Mouse (Mus musculus): ENCODE measurements around the gene Pdxp. TPM values are rescaled to one million over a fixed set of nuclear protein-coding genes. Genes with fewer than 3 reads are reported as not detected.
"Not testable (repeated sequence)": the region's sequence is repeated elsewhere in the genome, so short reads cannot be mapped to it uniquely, and the experiment has no call there.

Gene Pdxp
- 1 to 10 TPM; 1.6 to 1.9 TPM for total RNA-seq (2021)
- long read RNA-seq, experiment 1, transcript Pdxp-201 (2 exons, 2,001 nt) = major isoform, 9 of 9 reads
- long read RNA-seq, experiment 1, partial matches to known transcripts = 0 of 9 reads
- long read RNA-seq, experiment 1, other reads (novel, unspliced or antisense) = 0 of 9 reads
- long read RNA-seq, experiment 2, partial matches to known transcripts = 0 of 4 reads
- long read RNA-seq, experiment 2, other reads (novel, unspliced or antisense) = 0 of 4 reads

GRCm38 (mm10) chr15:78913632-78914090, at the start of gene Pdxp:
Pdxp (plus strand) TSS chr15:78913919.
- intact Hi-C loops (cut with DNase I) = no loop called here
- DNase-seq = peak; percentile 93

- peak in 1 of 2 experiments; percentile 59 for DNase-seq
- intact Hi-C loops (cut with DNase I) = loop anchor here (2.0 to 5.0 kb wide), 2 partner anchors 16 to 246 kb away; no protein-coding TSS in a partner anchor
Observed at GRCm38 (mm10) chr15:78868398-78868797, 45.3 kb upstream of the Pdxp start.

DNA sequence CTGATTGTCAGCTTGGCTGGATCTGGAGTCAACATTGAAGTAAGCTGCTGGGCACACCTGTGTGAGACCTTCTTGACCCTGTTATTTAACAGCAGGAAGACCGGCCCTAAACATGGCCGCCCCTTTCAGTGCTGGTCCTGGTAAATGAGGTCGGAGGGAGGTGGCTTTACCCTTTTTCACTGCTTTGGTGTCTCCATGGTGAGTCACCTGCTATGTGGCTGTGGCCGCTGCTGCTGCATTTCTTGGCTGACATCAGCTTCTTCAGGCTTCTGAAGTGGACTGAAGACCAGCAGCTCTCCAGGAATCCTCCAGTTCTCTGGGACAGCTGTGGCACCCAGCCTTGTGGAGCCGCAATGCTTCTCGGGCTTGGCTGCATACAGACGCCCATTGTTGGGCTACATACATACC, 44.9 kb upstream of the Pdxp start:
- intact Hi-C loops (cut with DNase I) = loop anchor here (2.0 to 5.0 kb wide), 2 partner anchors 16 to 247 kb away; no protein-coding TSS in a partner anchor

DNA sequence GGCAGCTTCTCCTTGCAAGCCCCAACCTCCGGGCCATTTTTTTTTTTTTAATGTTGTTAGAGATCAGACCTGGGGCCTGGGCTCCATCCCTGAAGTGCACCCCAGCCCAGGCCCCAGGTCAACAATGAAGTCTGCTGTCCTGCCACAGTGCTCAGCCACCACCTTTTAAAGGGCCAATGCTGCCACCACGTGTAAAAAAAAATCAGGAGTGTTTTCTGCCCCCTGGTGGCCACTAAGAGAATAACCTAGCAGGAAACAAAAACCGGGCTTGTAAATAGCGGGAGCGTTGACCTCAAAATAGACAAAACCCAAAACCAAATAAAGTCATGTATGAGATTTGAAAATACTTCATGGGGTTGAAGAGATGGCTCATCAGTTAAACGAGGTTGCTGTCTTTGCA, 43.9 kb upstream of the Pdxp start:
- intact Hi-C loops (cut with DNase I) = loop anchor here (1.0 to 5.0 kb wide), 3 partner anchors 17 to 247 kb away; no protein-coding TSS in a partner anchor
- peak; percentile 62 to 68 for DNase-seq

More for the DNA sequence above, 44.9 kb upstream of the Pdxp start:
- no peak for DNase-seq

DNA sequence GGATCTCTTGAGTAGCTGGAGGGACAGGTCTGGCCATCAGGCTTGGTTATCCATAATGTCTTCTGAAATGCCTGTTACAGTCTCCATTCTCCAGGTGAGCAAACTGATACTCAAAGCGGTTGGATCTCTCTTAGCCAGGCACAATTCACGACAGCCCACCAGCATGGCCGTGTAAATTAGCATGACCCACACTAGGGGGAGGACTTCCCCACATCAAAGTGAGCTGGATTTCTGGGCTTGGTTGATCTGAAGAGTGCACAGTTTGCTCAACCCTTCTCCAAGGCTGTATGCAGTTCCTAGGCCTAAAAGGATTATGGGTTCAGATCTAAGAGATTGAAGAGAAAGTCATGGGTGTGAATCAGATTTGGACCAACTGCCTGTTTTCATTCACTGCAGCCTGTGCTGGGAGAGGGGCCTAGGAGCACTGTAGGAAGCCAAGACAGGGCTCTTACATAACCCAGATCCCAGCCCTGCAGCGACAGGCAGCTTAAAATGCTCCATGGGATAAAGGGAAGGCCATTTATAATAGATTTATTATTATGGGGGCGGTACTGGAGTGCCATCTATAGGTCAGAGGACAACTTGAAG, 41.6 kb upstream of the Pdxp start:
- intact Hi-C loops (cut with DNase I) = no loop called here
- DNase-seq = no peak

- intact Hi-C loops (cut with DNase I) = no loop called here
- no peak for DNase-seq
Observed at GRCm38 (mm10) chr15:78873803-78874435, 39.8 kb upstream of the Pdxp start.

DNA sequence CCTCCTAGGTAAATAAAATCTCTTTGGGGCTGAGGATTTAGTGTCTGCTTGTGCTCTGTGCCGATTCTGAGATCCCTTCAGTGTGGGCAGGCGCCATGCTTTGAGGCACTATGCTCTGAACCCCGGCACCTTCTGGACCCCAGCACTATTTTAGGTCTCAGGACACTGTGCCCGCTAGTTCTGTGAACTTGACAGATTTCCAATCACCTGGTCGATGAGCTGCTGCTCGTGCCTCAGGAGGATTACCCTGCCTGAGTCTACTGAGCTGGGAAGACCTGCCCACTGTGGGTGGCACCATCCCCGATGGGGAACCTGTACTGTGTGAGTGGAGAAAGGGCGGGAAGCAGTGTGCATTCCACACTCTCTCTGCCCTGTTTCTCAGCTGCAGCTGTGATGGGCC, 38.7 kb upstream of the Pdxp start:
- DNase-seq = no peak
- intact Hi-C loops (cut with DNase I) = no loop called here

DNA sequence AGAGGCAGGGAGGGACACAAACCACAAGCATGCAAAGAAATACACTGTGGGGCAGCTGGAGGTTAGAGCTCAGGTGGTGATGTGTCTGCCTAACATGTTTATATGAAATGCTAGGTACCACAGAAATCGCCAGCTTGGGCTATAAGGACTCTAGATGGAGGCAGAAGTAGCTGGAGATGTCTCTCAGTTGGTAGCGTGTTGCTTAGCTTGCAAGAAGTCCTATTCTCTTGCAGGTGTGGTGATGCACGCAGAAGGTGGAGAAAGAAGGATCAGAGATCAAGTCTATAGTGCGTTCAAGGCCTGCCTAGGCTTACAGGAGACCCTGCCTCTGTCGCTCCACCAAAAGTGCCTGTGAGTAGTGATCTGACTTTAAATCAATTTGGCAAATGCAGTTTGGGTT, 38.2 kb upstream of the Pdxp start:
- intact Hi-C loops (cut with DNase I) = no loop called here

GRCm38 (mm10) chr15:78876258-78876696, 37.4 kb upstream of the Pdxp start:
- DNase-seq = peak; percentile 69 to 84
- intact Hi-C loops (cut with DNase I) = no loop called here

More for the DNA sequence above, 38.2 kb upstream of the Pdxp start:
- DNase-seq = no peak

DNA sequence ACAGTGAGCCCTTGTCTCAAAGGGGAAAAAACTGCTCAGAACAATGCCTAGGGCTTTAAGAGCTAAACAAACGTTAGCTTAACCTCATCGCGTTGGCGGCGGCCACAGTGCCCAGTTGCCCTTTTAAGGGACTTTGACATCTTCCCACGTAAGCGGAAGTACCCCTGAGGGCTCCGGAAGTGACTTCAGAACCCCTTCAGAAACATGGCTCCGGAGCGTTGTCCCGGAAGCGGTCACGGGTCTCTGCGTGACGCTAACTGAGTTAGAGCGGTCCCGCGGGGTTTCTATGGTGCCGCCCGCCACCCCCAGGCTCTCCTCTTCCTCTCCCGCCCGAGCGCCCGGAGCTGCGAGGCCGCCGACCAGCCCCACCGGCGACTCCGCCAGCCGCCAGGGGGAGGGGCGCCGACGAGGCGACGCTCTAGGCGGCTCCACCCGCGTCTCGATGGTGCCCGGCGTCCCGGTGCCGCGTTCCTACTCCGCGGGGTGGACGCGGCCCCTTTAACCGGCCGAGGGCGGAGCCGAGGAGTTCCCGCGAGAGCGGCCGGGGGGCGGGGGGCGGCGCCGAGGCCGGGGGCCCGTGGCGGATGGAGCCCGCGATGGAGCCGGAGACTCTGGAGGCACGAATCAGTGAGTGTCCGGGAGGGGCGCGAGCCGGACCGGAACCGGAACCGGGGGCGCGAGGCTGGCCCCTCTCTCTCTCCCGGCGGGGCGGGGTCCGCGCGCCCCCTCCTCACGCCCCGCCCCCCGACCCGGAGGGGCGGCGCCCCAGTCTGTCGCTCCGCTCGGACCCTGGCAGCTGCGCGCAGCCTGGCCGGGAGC, 36.5 kb upstream of the Pdxp start, which contains the start of gene Gga1:
Gga1 (plus strand) TSS at position 200 of the 819 bp plus-strand sequence.
- peak; percentile 91 to 96 for DNase-seq
- intact Hi-C loops (cut with DNase I) = no loop called here

- DNase-seq = no peak
Observed at GRCm38 (mm10) chr15:78877810-78878390, 35.8 kb upstream of the Pdxp start.

GRCm38 (mm10) chr15:78878792-78879516, 34.8 kb upstream of the Pdxp start:
- intact Hi-C loops (cut with DNase I); DNase-seq: not testable (repeated sequence)

More at GRCm38 (mm10) chr15:78877810-78878390, 35.8 kb upstream of the Pdxp start:
- intact Hi-C loops (cut with DNase I) = no loop called here

DNA sequence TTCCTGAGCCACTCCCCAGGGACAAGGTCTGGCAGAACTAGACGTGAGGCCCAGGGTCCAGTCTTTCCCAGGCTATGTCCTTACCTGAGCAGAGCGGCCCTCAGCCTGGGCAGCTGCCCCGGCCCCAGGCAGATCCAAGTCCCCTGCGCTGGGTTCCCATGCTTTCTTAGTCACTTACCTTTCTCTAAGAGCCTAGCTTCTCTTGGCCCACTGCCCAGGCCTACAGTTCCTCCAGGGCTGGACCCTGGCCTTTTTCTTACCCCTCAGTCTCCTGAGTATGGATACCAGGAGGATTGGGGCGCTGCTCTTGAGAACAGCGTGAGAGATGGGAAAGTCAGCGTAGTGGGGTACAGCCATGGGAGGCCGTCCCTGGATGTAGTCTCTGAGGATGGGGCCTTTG, 33.3 kb upstream of the Pdxp start:
- intact Hi-C loops (cut with DNase I) = no loop called here
- no peak for DNase-seq

GRCm38 (mm10) chr15:78881828-78882227, 31.9 kb upstream of the Pdxp start:
- intact Hi-C loops (cut with DNase I) = no loop called here
- DNase-seq = no peak

GRCm38 (mm10) chr15:78889401-78889853, 24.3 kb upstream of the Pdxp start:
- DNase-seq = no peak
- intact Hi-C loops (cut with DNase I) = no loop called here

DNA sequence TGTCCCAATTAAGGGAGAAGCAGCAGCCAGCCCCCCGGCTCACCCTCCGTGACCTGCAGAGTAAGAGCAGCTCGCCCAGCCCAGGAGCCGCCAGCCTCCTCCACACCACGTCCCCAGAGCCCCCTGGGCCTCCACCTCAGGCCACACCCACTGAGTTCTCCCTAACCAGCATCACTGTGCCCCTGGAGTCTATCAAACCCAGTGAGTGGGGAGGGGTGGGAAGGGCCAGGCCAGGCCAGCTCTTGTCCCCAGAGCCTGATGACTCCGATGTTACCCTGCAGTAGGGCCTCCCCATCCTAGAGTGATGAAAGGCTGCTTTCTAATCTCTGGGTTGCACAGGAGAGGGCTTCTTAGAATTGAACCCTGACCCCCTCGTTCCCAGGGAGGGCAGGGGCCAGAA, 21.3 kb upstream of the Pdxp start:
- intact Hi-C loops (cut with DNase I) = no loop called here
- no peak for DNase-seq

DNA sequence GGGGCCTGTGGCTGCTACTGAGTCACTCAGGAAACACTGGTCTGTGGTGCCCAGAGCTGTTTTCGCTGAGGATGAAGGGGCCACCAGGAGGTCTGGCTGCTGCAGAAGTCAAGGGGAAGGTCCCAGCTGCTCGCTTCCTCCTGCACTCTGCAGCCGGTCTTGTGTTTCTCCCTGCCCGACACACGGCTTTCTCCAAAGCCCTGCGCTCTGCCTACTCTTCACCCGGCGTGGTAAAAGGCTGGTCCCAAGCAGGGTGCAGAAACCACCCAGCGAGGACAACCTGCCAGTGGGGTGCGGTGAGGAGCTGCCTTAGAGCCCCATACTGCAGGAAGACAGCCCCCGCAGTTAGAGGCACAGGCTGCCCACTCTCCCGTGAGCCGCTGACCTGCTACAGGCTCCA, 19.0 kb upstream of the Pdxp start:
- no peak for DNase-seq
- intact Hi-C loops (cut with DNase I) = no loop called here

- intact Hi-C loops (cut with DNase I) = no loop called here
- DNase-seq = no peak
Observed at GRCm38 (mm10) chr15:78895741-78896140, 18.0 kb upstream of the Pdxp start.

- intact Hi-C loops (cut with DNase I) = no loop called here
- DNase-seq = no peak
Observed at GRCm38 (mm10) chr15:78896149-78896548, 17.6 kb upstream of the Pdxp start.

All from heart, postnatal 14 days (tissue).